Mouse (Mus musculus) cortical plate, adult 2 months (tissue): ENCODE measurements at regions not wholly inside any gene's neighbourhood (a gene's known extent, or its start where the extent isn't known, plus 50 kb on each side); places are given as distances from the start of the nearest gene placed in this dataset.

ENCODE experiments used
- H3K27ac ChIP-seq: fragments of 200-500 bp; 2 replicates; pipeline ENCODE4 v1.5.1; 2012; ENCODE audit warnings: low read length, control low read depth, inconsistent platforms; ENCODE audit not compliant: insufficient read depth
- H3K4me1 ChIP-seq: fragments of 200-500 bp; 2 replicates; pipeline ENCODE4 v1.6.1; 2011; ENCODE audit warnings: low read length; ENCODE audit not compliant: control insufficient read depth, insufficient read depth
- H3K4me3 ChIP-seq: fragments of 200-500 bp; 2 replicates; pipeline ENCODE4 v1.5.1; 2011; ENCODE audit warnings: mild to moderate bottlenecking, low read length, control low read depth; ENCODE audit not compliant: insufficient read depth
- CTCF ChIP-seq: fragments of 200-500 bp; IDR thresholded peaks from 2 replicates; pipeline ENCODE4 v1.5.1; 2011; ENCODE audit warnings: mild to moderate bottlenecking, control low read depth, low read length; ENCODE audit not compliant: insufficient read depth; ENCODE audit errors: extremely low read depth
- POLR2A ChIP-seq: fragments of 200-500 bp; IDR thresholded peaks from 2 replicates; pipeline ENCODE4 v1.6.1; 2011; ENCODE audit warnings: mild to moderate bottlenecking, low read length, control low read depth; ENCODE audit not compliant: insufficient read depth; ENCODE audit errors: extremely low read depth

GRCm38 (mm10) chr9:24942943-24943342, 146.3 kb upstream of the Gm10181 start:
- no peak for TF ChIP-seq CTCF
- no peak for TF ChIP-seq POLR2A
- no peak overlapping the region for H3K4me3 ChIP-seq
- H3K4me1 ChIP-seq, result no peaks in the 10 kb centered on the region
- H3K27ac ChIP-seq, result no peak overlapping the region

DNA sequence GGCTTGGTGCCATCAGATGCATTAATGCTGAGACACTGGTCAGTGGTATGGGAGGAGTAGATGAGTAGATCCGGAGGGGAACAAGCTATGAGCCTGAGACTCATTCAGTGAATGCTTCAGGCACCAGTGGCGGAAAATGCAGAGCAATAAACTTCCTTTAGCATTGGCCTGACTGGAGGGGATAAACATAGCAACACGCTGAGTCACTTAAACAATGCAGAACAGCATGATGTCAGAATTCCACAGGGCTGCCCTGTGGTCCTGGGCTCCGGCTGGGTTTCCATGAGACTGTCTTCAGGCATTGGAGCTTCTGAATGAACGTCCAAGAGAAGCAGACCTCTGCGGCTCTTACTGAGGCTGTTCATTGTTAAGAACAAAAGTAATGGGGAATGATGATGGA, 145.4 kb upstream of the Gm10181 start:
- Histone ChIP-seq H3K27ac (no peak overlapping the region), H3K4me1 (no peaks in the 10 kb centered on the region), H3K4me3 (no peak overlapping the region)
- TF ChIP-seq CTCF, result no peak
- no peak for TF ChIP-seq POLR2A

GRCm38 (mm10) chr9:24952516-24952915, 136.7 kb upstream of the Gm10181 start:
- Histone ChIP-seq H3K4me3 (no peak overlapping the region), H3K27ac (no peak overlapping the region), H3K4me1 (no peaks in the 10 kb centered on the region)
- TF ChIP-seq POLR2A (no peak), CTCF (no peak)

DNA sequence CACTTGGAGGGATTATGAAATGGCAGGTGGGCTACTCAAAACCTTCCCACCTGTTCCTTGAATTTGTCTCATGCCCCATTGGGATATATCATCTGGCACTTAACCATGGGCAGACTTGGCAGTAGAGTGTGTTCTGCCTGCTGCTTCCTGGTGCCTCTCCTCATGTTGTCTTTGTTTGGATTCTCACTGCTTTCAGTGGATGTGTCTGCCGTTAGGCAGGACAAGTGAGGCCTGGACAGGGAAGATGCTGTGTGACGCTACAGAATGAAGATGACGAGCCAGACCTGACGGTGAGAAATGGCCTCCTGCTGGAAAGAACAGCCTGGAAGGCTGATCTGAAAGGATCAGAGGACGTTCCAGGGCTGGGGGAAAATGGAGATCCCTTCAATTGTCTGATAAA, 133.6 kb upstream of the Gm10181 start:
- TF ChIP-seq CTCF, result no peak
- no peak overlapping the region for H3K27ac ChIP-seq
- no peak overlapping the region for H3K4me3 ChIP-seq
- H3K4me1 ChIP-seq, result no peaks in the 10 kb centered on the region

- no peak for TF ChIP-seq CTCF
- TF ChIP-seq POLR2A, result no peak
- H3K4me3 ChIP-seq, result no peak overlapping the region
- no peaks in the 10 kb centered on the region for H3K4me1 ChIP-seq
- no peak overlapping the region for H3K27ac ChIP-seq
Observed at GRCm38 (mm10) chr9:24956566-24956965, 132.7 kb upstream of the Gm10181 start.

DNA sequence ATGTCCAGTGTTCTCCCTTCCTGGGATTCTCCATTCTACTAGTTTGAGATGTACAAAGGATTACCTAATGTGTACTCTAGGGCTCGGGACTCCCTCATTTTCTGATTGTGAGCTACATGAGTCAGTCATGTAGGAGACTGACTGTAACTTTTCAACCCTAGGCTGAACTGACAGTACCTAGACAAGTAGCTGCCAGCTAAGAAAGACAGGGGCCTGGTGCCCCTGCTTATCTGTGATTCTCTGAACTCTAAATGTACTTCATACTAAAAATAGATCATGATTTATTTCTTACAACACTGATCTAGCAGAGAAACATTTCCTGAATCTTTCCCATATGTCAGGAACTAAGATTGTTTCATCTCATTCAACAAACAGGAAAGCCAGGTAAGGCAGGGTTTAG, 125.9 kb upstream of the Gm10181 start:
- Histone ChIP-seq H3K4me1 (no peaks in the 10 kb centered on the region), H3K27ac (no peak overlapping the region), H3K4me3 (no peak overlapping the region)
- TF ChIP-seq POLR2A, result no peak
- no peak for TF ChIP-seq CTCF

GRCm38 (mm10) chr9:24967571-24967970, 121.7 kb upstream of the Gm10181 start:
- Histone ChIP-seq H3K4me3 (no peak overlapping the region), H3K4me1 (no peaks in the 10 kb centered on the region), H3K27ac (no peak overlapping the region)
- TF ChIP-seq POLR2A (no peak), CTCF (no peak)

- H3K4me3 ChIP-seq, result no peak overlapping the region
- TF ChIP-seq CTCF (no peak), POLR2A (no peak)
- H3K27ac ChIP-seq, result no peak overlapping the region
- H3K4me1 ChIP-seq, result no peaks in the 10 kb centered on the region
Observed at GRCm38 (mm10) chr9:24974021-24974741, 115.0 kb upstream of the Gm10181 start.

DNA sequence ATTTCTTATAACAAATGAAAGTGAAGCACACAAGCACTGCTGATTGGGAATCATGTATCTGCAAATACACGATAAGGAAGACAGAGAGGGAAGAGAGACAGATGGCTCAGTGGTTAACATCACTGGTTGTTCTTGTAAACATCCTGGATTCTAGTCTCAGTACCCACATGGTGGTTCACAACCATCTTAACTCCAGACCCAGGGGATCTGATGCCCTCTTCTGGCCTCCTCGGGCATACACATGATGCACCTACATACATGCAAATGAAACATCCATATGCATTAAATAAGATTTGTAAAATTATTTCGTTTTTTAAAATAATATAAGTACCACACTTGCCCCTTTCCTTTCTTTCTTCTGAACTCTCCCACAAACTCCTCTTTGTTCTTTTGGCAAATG, 106.4 kb upstream of the Gm10181 start:
- no peak overlapping the region for H3K4me3 ChIP-seq
- no peak overlapping the region for H3K27ac ChIP-seq
- TF ChIP-seq CTCF, result no peak
- no peak for TF ChIP-seq POLR2A
- H3K4me1 ChIP-seq, result no peaks in the 10 kb centered on the region

DNA sequence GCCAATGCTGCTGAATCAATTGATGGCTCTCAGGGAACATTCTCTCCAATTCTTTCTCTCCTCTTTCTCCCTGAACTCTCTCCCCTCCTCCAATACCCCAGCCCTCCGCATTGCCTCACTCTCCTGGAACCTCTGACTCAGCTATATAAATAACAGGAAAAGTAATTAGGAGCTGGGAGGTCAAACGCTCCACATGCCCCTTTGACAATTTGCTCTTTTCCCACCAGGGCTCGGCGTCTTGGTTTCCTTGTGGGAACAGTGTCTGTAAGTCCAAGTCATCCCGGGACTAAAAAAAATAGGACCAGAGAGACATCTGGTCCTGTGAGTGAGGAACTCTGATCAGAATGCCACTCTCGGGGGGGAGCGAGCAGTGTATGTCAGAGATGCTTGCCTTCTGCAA, 94.7 kb upstream of the Gm10181 start:
- no peak for TF ChIP-seq POLR2A
- TF ChIP-seq CTCF, result no peak
- Histone ChIP-seq H3K4me1 (no peaks in the 10 kb centered on the region), H3K4me3 (no peak overlapping the region), H3K27ac (no peak overlapping the region)

DNA sequence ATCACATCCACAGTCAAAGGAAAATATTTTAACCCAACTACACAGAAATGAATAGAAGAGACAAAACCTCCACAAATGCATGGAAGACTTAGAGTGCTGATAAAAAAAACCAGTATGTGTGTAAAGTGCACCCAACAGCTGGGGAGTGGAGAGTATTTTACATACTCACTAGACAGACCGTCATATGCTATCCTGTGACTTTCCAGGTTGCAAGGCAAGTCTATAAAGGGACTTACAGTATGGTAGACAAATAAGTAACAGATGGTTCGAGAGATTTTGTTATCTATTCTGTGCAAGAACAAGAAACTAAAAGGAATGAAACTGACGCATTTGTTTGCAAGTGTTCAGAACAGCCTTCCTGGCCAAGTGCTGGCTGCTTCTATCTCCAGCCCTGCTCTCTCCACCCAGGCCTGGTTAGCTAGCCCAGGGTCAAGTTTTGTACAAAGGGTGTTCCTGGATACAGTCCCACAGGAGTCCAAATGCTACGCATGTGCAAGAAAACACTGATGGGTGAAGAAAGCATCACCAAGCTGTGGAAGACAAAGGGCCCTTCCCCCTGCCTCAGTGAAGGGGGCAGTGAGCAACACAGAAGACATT, 68.0 kb upstream of the Gm10181 start:
- Histone ChIP-seq H3K27ac (no peak overlapping the region), H3K4me3 (no peak overlapping the region), H3K4me1 (0 out of 2 replicates have a peak, but pooled peaks cover 1% of the 10 kb centered on the region)
- no peak for TF ChIP-seq POLR2A
- TF ChIP-seq CTCF, result no peak
